Mouse (Mus musculus) brown adipose tissue, adult 24 weeks (tissue): Measurements from ENCODE around the gene Samt2. TPM values are rescaled to one million over a fixed set of nuclear protein-coding genes. Genes with fewer than 3 reads are reported as not detected.
"Not testable (repeated sequence)": the region's sequence is repeated elsewhere in the genome, so short reads cannot be mapped to it uniquely, and the experiment has no call there.

ENCODE experiments used
- H3K27ac ChIP-seq: fragments of 200-500 bp; replicated peaks from 2 replicates; pipeline ENCODE4 v1.5.1; 2012; ENCODE audit warnings: low read depth, mild to moderate bottlenecking, low read length
- H3K4me1 ChIP-seq: fragments of 200-500 bp; 2 replicates; pipeline ENCODE4 v1.6.1; 2012; ENCODE audit warnings: low read length, mixed read lengths; ENCODE audit not compliant: control insufficient read depth, insufficient read depth, insufficient read length
- H3K4me3 ChIP-seq: fragments of 200-500 bp; 2 replicates; pipeline ENCODE4 v1.5.1; 2012; ENCODE audit warnings: low read depth, mild to moderate bottlenecking, low read length, moderate library complexity; ENCODE audit not compliant: insufficient read depth
- polyA plus RNA-seq: library from polyadenylated mRNA; stranded (reverse); fragments of >200 nt; gene quantifications from 2 replicates; pipeline ENCODE4 v1.2.4, GENCODE M21; 2012; ENCODE audit not compliant: missing spikeins, insufficient read depth, insufficient read length

Gene Samt2
- not detected in 2 replicates for polyA plus RNA-seq

DNA sequence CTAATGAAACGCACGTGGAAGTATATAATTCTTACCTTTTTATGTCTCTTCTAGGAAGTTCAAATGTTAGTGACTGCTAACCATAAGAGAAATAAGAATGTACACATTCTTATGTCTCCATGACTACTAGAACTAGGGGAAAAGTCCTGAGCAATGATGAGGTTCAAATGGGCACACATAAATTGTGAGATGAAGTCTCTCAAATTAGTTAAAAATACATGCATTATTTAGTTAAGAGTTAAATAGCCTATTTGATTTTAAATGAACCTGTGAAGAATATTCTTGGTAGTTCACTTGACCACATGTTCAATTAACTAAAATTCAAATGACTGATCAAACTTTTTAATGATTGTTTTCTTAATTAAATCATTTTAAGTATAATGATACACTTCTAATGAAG lies at the start of gene Samt2:
Gene Samt2, minus strand, starts transcription at position 101 of the 400 bp plus-strand sequence.
- H3K4me1 ChIP-seq, H3K4me3 ChIP-seq, H3K27ac ChIP-seq: not testable (repeated sequence)

Other genes starting within 250 kb of the Samt2 start
- not detected in 2 replicates for gene 4930524N10Rik, start 236.0 kb downstream of the Samt2 start, polyA plus RNA-seq
- not detected in 2 replicates for gene Samt4, start 97.4 kb downstream of the Samt2 start, polyA plus RNA-seq